Comparison of ENCODE assay signal across 8 mouse cellular contexts in the genomic region with DNA sequence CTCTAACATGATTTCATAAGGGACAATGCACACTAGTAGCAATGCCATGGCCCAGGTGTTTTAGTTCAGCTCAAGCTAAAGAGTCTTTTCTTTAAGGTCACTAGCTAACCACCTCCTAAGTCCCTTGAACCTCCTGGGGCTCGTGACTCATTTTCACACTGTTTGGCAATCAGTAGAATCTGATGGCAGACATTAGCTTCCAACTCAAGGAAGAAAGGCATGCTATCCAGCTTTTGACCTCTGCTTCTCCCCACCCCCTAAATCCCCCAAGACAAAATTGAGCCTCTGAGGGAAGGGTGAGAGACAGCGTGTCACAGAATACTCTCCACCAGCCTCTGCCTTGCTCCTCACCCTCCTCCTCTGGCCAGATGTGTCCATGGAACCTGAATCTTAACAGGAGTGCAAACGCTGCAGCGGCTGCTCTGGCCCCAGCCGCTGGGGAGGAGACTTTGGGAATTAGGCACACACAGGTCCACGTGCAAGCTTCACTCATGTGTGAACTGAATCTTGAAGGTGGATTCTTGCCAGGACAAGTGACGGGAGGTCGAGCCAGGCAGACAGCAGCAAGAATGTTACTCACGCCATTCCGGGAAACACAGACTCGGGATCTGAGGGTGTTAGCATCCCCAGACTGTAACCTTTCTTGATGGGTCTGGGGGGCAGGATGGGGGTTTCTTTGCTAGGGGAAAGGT. TPM values are rescaled to one million over a fixed set of nuclear protein-coding genes. Genes with fewer than 3 reads are reported as not detected.
DNase-seq lines count a peak whose midpoint lies in the region.
"Had no signal": no experiment of that assay in that cellular context is flagged by ENCODE, and none has a peak within 500 bp of the region (broad histone marks: within the 10 kb centered on the region; RNA-seq: fewer than 3 reads in every experiment).

No protein-coding gene starts in this region.

- intact Hi-C loops in gastrocnemius, postnatal 36 days (cut with DNase I): no loop called here

- DNase-seq in ovary, adult 18-20 months (ENCODE audit: low spot score): peak; percentile 22
- DNase-seq in ovary, postnatal 10 days (ENCODE audit: low spot score): no peak
- peak; percentile 35 to 63 for DNase-seq in gastrocnemius, postnatal 36 days
- DNase-seq in kidney, postnatal 14 days: peak; percentile 77
- peak; percentile 58 to 71 for DNase-seq in urinary bladder, postnatal 4 days (ENCODE audit: low spot score in 2 of 2)
- DNase-seq in c-Kit-positive CD71-positive TER-119-positive erythroid progenitor cells, embryonic 14.5 days (ENCODE audit: low spot score): no peak
- no peak for DNase-seq in right cerebral cortex, adult 18-20 months

RNA-seq across cellular contexts. Expression of a gene that starts 30.7 kb away (rescaled TPM):
- total RNA-seq in gastrocnemius, postnatal 36 days (2021): under 1 TPM; 0.13 to 0.37 TPM
- total RNA-seq: megakaryocyte, adult 5-6 weeks had no signal

Comparison
In these comparisons a context has a peak if more than half of its experiments do, and no peak if none do; other contexts are left out.
1. DNase-seq: peak in ovary, adult 18-20 months (single experiment), gastrocnemius, postnatal 36 days (2 of 2), kidney, postnatal 14 days (single experiment) and urinary bladder, postnatal 4 days (2 of 2); none in ovary, postnatal 10 days (single experiment), c-Kit-positive CD71-positive TER-119-positive erythroid progenitor cells, embryonic 14.5 days (single experiment) and right cerebral cortex, adult 18-20 months (single experiment).